Mouse (Mus musculus): ENCODE measurements at regions not wholly inside any gene's neighbourhood (a gene's known extent, or its start where the extent isn't known, plus 50 kb on each side); places are given as distances from the start of the nearest gene placed in this dataset.
"Not testable (repeated sequence)": the region's sequence is repeated elsewhere in the genome, so short reads cannot be mapped to it uniquely, and the experiment has no call there.

- peak; percentile 70 to 72 for DNase-seq (ENCODE audit: low spot score in 2 of 2)
Observed at GRCm38 (mm10) chr13:74563483-74564330, 69.9 kb upstream of the Zfp825 start.

GRCm38 (mm10) chr13:74564331-74564727 lies 70.5 kb upstream of the Zfp825 start:
- DNase-seq (ENCODE audit: low spot score in 2 of 2) = not testable (repeated sequence)

- not testable (repeated sequence) for DNase-seq (ENCODE audit: low spot score in 2 of 2)
Observed at GRCm38 (mm10) chr13:74569967-74570366, 69.4 kb upstream of the Erap1 start.
